Mouse (Mus musculus) testis, adult 2 months (tissue): Measurements from ENCODE around the gene Rev1. TPM values are rescaled to one million over a fixed set of nuclear protein-coding genes. Genes with fewer than 3 reads are reported as not detected.
A peak's percentile ranks its signal among the peaks of the same experiment; 100 is the strongest.

Source experiments
- H3K27ac ChIP-seq: fragments of 200-500 bp; 2 replicates; pipeline ENCODE4 v1.5.1; 2012; ENCODE audit warnings: low read depth, low read length; ENCODE audit not compliant: control insufficient read depth, insufficient read depth
- H3K27me3 ChIP-seq: fragments of 200-500 bp; 2 replicates; pipeline ENCODE4 v1.6.1; 2012; ENCODE audit warnings: mild to moderate bottlenecking, low read length, moderate library complexity; ENCODE audit not compliant: control insufficient read depth, insufficient read depth
- H3K36me3 ChIP-seq: fragments of 200-500 bp; 2 replicates; pipeline ENCODE4 v1.6.1; 2012; ENCODE audit warnings: mild to moderate bottlenecking, low read length; ENCODE audit not compliant: control insufficient read depth, insufficient read depth
- H3K4me1 ChIP-seq: fragments of 200-500 bp; 2 replicates; pipeline ENCODE4 v1.6.1; 2012; ENCODE audit warnings: low read length; ENCODE audit not compliant: control insufficient read depth, insufficient read depth
- H3K4me3 ChIP-seq: fragments of 200-500 bp; 2 replicates; pipeline ENCODE4 v1.5.1; 2012; ENCODE audit warnings: low read depth, mild to moderate bottlenecking, low read length, moderate library complexity, mixed read lengths; ENCODE audit not compliant: control insufficient read depth
- CTCF ChIP-seq: fragments of 200-500 bp; IDR thresholded peaks from 2 replicates; pipeline ENCODE4 v1.5.1; 2012; ENCODE audit warnings: low read depth, mild to moderate bottlenecking, inconsistent platforms, low read length, moderate library complexity; ENCODE audit not compliant: control insufficient read depth, insufficient read depth, insufficient replicate concordance
- POLR2A ChIP-seq: fragments of 200-500 bp; IDR thresholded peaks from 2 replicates; pipeline ENCODE4 v1.6.1; 2012; ENCODE audit warnings: low read depth, mild to moderate bottlenecking, inconsistent platforms, low read length, moderate library complexity; ENCODE audit not compliant: control insufficient read depth
- polyA plus RNA-seq: library from polyadenylated mRNA; depleted of rRNA; stranded (reverse); fragments of >200 nt; gene quantifications from 2 replicates; pipeline ENCODE4 v1.2.3, GENCODE M21; 2012

Rev1 gene
- polyA plus RNA-seq, 1 experiment = 21.3 TPM

- no peaks in the 10 kb centered on the region for H3K27me3 ChIP-seq
- peaks cover 5% of the 10 kb centered on the region for H3K4me1 ChIP-seq
- no peak overlapping the region for H3K4me3 ChIP-seq
- no peak for TF ChIP-seq CTCF
- no peak for TF ChIP-seq POLR2A
- H3K36me3 ChIP-seq = no peaks in the 10 kb centered on the region
- H3K27ac ChIP-seq = no peak overlapping the region
Observed at GRCm38 (mm10) chr1:38124261-38124660, 5.3 kb downstream of the Rev1 start.

- Histone ChIP-seq H3K27ac (no peak overlapping the region), H3K36me3 (no peaks in the 10 kb centered on the region), H3K27me3 (no peaks in the 10 kb centered on the region), H3K4me1 (no peaks in the 10 kb centered on the region), H3K4me3 (no peak overlapping the region)
- no peak for TF ChIP-seq CTCF
Observed at GRCm38 (mm10) chr1:38120877-38121276, 8.7 kb downstream of the Rev1 start.

DNA sequence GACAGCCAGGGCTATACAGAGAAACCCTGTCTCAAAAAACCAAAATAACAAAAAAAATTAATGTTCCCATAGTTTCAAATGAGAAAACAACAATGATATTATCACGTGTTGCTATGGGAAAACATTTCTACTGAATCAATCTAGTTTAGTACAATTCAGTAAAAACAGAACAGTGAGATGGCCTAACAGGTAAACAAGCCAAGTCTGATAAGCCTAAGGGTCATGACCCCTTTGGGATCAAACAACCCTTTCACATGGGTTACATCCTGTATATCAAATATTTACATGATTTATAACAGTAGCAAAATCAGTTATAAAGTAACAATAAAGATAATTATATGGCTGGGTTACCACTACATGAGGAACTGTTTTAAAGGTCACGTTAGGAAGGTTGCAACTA lies 11.0 kb downstream of the Rev1 start:
- Histone ChIP-seq H3K36me3 (no peaks in the 10 kb centered on the region), H3K4me3 (no peak overlapping the region), H3K4me1 (no peaks in the 10 kb centered on the region), H3K27me3 (no peaks in the 10 kb centered on the region), H3K27ac (no peak overlapping the region)
- TF ChIP-seq CTCF = no peak
- TF ChIP-seq POLR2A = no peak

DNA sequence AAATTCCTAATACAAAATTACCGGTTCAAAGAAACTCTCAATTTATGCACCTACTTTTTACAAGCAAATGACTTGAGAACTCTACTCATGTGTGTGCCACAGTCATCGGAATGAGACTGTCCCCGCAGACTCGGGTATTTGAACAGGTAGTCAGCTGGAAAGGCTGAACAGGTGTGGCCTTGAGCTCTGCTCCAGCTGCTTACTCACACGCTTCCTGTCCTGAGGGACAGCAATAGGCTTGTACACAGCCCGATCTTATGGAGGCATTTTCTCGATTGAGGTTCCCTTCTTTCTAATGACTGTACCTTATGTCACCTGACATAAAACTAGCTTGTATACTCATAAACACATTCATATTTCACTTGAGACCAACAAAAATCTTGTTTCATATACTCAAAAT lies 19.8 kb downstream of the Rev1 start:
- H3K4me1 ChIP-seq = no peaks in the 10 kb centered on the region
- H3K27me3 ChIP-seq = no peaks in the 10 kb centered on the region
- no peak for TF ChIP-seq POLR2A
- TF ChIP-seq CTCF = no peak
- H3K36me3 ChIP-seq = no peaks in the 10 kb centered on the region; the same call in 1 of the 2 replicates
- H3K27ac ChIP-seq = no peak overlapping the region
- no peak overlapping the region for H3K4me3 ChIP-seq

GRCm38 (mm10) chr1:38103813-38104212 lies 25.8 kb downstream of the Rev1 start:
- no peaks in the 10 kb centered on the region for H3K4me1 ChIP-seq
- H3K27me3 ChIP-seq = no peaks in the 10 kb centered on the region
- no peaks in the 10 kb centered on the region; the same call in 1 of the 2 replicates for H3K36me3 ChIP-seq
- no peak overlapping the region for H3K4me3 ChIP-seq
- peak overlapping the region; percentile 62; the same call in 1 of the 2 replicates for H3K27ac ChIP-seq
- no peak for TF ChIP-seq CTCF
- TF ChIP-seq POLR2A = no peak

DNA sequence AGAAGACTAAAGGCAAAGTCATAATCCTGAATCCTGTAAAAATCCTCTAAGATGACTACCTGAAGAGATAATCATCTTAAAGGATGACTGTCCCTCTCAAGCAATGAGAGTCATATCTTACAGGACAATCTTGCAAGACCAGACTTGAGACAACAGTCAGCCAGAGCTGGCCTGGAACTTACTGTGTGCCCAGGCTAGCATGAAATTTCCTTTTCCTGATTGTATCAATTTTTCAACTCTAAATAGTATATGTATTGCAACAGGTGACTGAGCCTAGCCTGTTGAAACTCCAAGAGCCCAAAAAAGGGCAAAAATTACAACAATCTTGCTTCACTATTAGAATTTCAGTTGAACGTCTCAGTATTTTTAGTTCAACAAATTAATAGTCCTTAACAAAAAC lies 26.4 kb downstream of the Rev1 start:
- H3K27ac ChIP-seq = no peak overlapping the region
- TF ChIP-seq POLR2A = no peak
- TF ChIP-seq CTCF = no peak
- H3K36me3 ChIP-seq = no peaks in the 10 kb centered on the region; the same call in 1 of the 2 replicates
- H3K4me1 ChIP-seq = no peaks in the 10 kb centered on the region
- H3K27me3 ChIP-seq = no peaks in the 10 kb centered on the region
- H3K4me3 ChIP-seq = no peak overlapping the region

GRCm38 (mm10) chr1:38081316-38081715 lies 48.3 kb downstream of the Rev1 start:
- no peaks in the 10 kb centered on the region for H3K4me1 ChIP-seq
- H3K4me3 ChIP-seq = no peak overlapping the region
- peaks cover 1% of the 10 kb centered on the region; the same call in 1 of the 2 replicates for H3K36me3 ChIP-seq
- H3K27ac ChIP-seq = no peak overlapping the region
- no peak for TF ChIP-seq POLR2A
- no peak for TF ChIP-seq CTCF
- no peaks in the 10 kb centered on the region for H3K27me3 ChIP-seq

GRCm38 (mm10) chr1:38071326-38071725 lies 58.3 kb downstream of the Rev1 start:
- no peak overlapping the region for H3K27ac ChIP-seq
- peaks cover 3% of the 10 kb centered on the region; the same call in 1 of the 2 replicates for H3K36me3 ChIP-seq
- no peak overlapping the region for H3K4me3 ChIP-seq
- no peak for TF ChIP-seq CTCF
- no peak for TF ChIP-seq POLR2A
- no peaks in the 10 kb centered on the region for H3K4me1 ChIP-seq
- no peaks in the 10 kb centered on the region for H3K27me3 ChIP-seq
